Mouse (Mus musculus) hindbrain, embryonic 14.5 days (tissue): ENCODE data around the gene Gm438. TPM values are rescaled to one million over a fixed set of nuclear protein-coding genes. Genes with fewer than 3 reads are reported as not detected.

Source experiments
- polyA plus RNA-seq: library from polyadenylated mRNA; unstranded; fragments of >200 nt; fragmentation: Nextera tagmentation; extraction: Ambion mirVana; gene quantifications from 2 replicates; pipeline ENCODE4 v1.2.1, GENCODE M21; 2014

Gm438 gene
- polyA plus RNA-seq, 1 experiment from 2014 or later: not detected

Other genes starting within 250 kb of the Gm438 start
- not detected in 2 replicates for gene Gm13124, start 221.4 kb downstream of the Gm438 start, polyA plus RNA-seq
- gene Aadacl4, start 172.9 kb downstream of the Gm438 start, polyA plus RNA-seq: not detected in 2 replicates
- not detected in 2 replicates for gene Gm436, start 100.2 kb downstream of the Gm438 start, polyA plus RNA-seq
- not detected in 2 replicates for gene Gm13178, start 65.2 kb downstream of the Gm438 start, polyA plus RNA-seq
- 41.5 and 45.3 TPM in 2 replicates for gene Dhrs3, start 106.2 kb upstream of the Gm438 start, polyA plus RNA-seq